Mouse (Mus musculus): Measurements from ENCODE around the gene Tnni3k.

- TF ChIP-seq ZNF384 (IDR thresholded peaks at IDR 0.05; ENCODE audit: low read depth, low read length) (no peak), HCFC1 (IDR thresholded peaks at IDR 0.05; ENCODE audit: borderline replicate concordance, insufficient read depth, low read length) (no peak), ZC3H11A (IDR thresholded peaks at IDR 0.05; ENCODE audit: borderline replicate concordance, low read depth, low read length) (no peak)
Measured at GRCm38 (mm10) chr3:155052021-155052420, 3.2 kb downstream of the Tnni3k start.
